14 mouse cellular contexts compared by ENCODE assay signal in genomic region chr17:87872286-87872685, GRCm38 (mm10). TPM values are rescaled to one million over a fixed set of nuclear protein-coding genes. Genes with fewer than 3 reads are reported as not detected.
DNase-seq lines count a peak whose midpoint lies in the region; ATAC-seq lines count a peak whose summit lies in the region.
"Had no signal": no experiment of that assay in that cellular context is flagged by ENCODE, and none has a peak within 500 bp of the region (broad histone marks: within the 10 kb centered on the region; RNA-seq: fewer than 3 reads in every experiment).

No protein-coding gene starts in this region.

- 33% methylated on average over 4 of the region's 4 CpGs for WGBS in hindbrain, embryonic 12.5 days
- 37% methylated on average over 4 of the region's 4 CpGs for WGBS in hindbrain, embryonic 10.5 days
- 6% methylated on average over 4 of the region's 4 CpGs for WGBS in forebrain, embryonic 15.5 days
- WGBS in neural tube, embryonic 13.5 days: 16% methylated on average over 4 of the region's 4 CpGs

- no peak for DNase-seq in hindbrain, embryonic 10.5 days (ENCODE audit: low spot score)
- peak; percentile 98 for DNase-seq in cerebellum, adult 11-12 months
- no peak for DNase-seq in lung, postnatal 14 days
- no peak for DNase-seq in Muller cell, postnatal 12 days (ENCODE audit: inconsistent ontology term)
- no peak for DNase-seq in right cerebral cortex, postnatal 36 days (ENCODE audit: low spot score in 2 of 2)
- DNase-seq: gastrocnemius, adult 2 months; heart, postnatal 14 days; lung, postnatal 36 days; right cerebral cortex, postnatal 4 days had no signal

- no peak overlapping the region for H3K4me2 ChIP-seq in hindbrain, embryonic 12.5 days (replicated peaks)
- H3K4me2 ChIP-seq in forebrain, embryonic 15.5 days (replicated peaks): no peak overlapping the region
- no peak overlapping the region for H3K4me2 ChIP-seq in neural tube, embryonic 13.5 days
- H3K4me2 ChIP-seq: kidney, embryonic 15.5 days; limb, embryonic 15.5 days had no signal

- H3K9me3 ChIP-seq in hindbrain, embryonic 12.5 days (replicated peaks): no peaks in the 10 kb centered on the region
- no peaks in the 10 kb centered on the region for H3K9me3 ChIP-seq in hindbrain, embryonic 10.5 days
- no peaks in the 10 kb centered on the region for H3K9me3 ChIP-seq in forebrain, embryonic 15.5 days
- H3K9me3 ChIP-seq in neural tube, embryonic 13.5 days: no peaks in the 10 kb centered on the region
- H3K9me3 ChIP-seq: kidney, embryonic 15.5 days; limb, embryonic 15.5 days had no signal

- peaks cover 14% of the 10 kb centered on the region for H3K4me1 ChIP-seq in hindbrain, embryonic 12.5 days
- H3K4me1 ChIP-seq in hindbrain, embryonic 10.5 days (replicated peaks): peaks cover 16% of the 10 kb centered on the region
- peaks cover 9% of the 10 kb centered on the region for H3K4me1 ChIP-seq in forebrain, embryonic 15.5 days
- peaks cover 19% of the 10 kb centered on the region for H3K4me1 ChIP-seq in neural tube, embryonic 13.5 days (replicated peaks)

- H3K36me3 ChIP-seq in hindbrain, embryonic 12.5 days: no peaks in the 10 kb centered on the region
- H3K36me3 ChIP-seq in hindbrain, embryonic 10.5 days: no peaks in the 10 kb centered on the region
- H3K36me3 ChIP-seq in forebrain, embryonic 15.5 days: no peaks in the 10 kb centered on the region
- no peaks in the 10 kb centered on the region for H3K36me3 ChIP-seq in neural tube, embryonic 13.5 days
- H3K36me3 ChIP-seq: kidney, embryonic 15.5 days; limb, embryonic 15.5 days had no signal

- H3K4me3 ChIP-seq in hindbrain, embryonic 12.5 days: no peak overlapping the region
- H3K4me3 ChIP-seq in hindbrain, embryonic 10.5 days: no peak overlapping the region
- no peak overlapping the region for H3K4me3 ChIP-seq in forebrain, embryonic 15.5 days
- H3K4me3 ChIP-seq in neural tube, embryonic 13.5 days: no peak overlapping the region
- H3K4me3 ChIP-seq: gastrocnemius, adult 2 months; kidney, embryonic 15.5 days; limb, embryonic 15.5 days had no signal

- ATAC-seq in hindbrain, embryonic 12.5 days (ENCODE audit: low FRiP score): 0 out of 2 replicates have a peak, but pooled peaks have one; percentile 44
- 0 out of 2 replicates have a peak, but pooled peaks have one; percentile 28 for ATAC-seq in forebrain, embryonic 15.5 days (replicated peaks)
- ATAC-seq in neural tube, embryonic 13.5 days (ENCODE audit: low read depth): peak; percentile 71

- no peak overlapping the region for H3K27ac ChIP-seq in hindbrain, embryonic 12.5 days
- H3K27ac ChIP-seq in hindbrain, embryonic 10.5 days: no peak overlapping the region
- H3K27ac ChIP-seq in forebrain, embryonic 15.5 days (replicated peaks): no peak overlapping the region
- H3K27ac ChIP-seq in neural tube, embryonic 13.5 days (replicated peaks): peak overlapping the region; percentile 52
- H3K27ac ChIP-seq: gastrocnemius, adult 2 months; kidney, embryonic 15.5 days; limb, embryonic 15.5 days had no signal

- H3K27me3 ChIP-seq in hindbrain, embryonic 12.5 days: peaks cover 16% of the 10 kb centered on the region
- H3K27me3 ChIP-seq in hindbrain, embryonic 10.5 days (ENCODE audit: insufficient read depth, poor library complexity, severe bottlenecking): peaks cover 36% of the 10 kb centered on the region
- no peaks in the 10 kb centered on the region for H3K27me3 ChIP-seq in forebrain, embryonic 15.5 days
- H3K27me3 ChIP-seq in neural tube, embryonic 13.5 days: no peaks in the 10 kb centered on the region; the same call in 1 of the 2 replicates
- H3K27me3 ChIP-seq: kidney, embryonic 15.5 days; limb, embryonic 15.5 days had no signal

- H3K9ac ChIP-seq in hindbrain, embryonic 12.5 days: no peak overlapping the region
- H3K9ac ChIP-seq in forebrain, embryonic 15.5 days (replicated peaks): no peak overlapping the region
- no peak overlapping the region for H3K9ac ChIP-seq in neural tube, embryonic 13.5 days
- H3K9ac ChIP-seq: kidney, embryonic 15.5 days; limb, embryonic 15.5 days had no signal

RNA-seq across cellular contexts. Expression of gene Rpl36-ps4, which starts 48.5 kb away (rescaled TPM):
- polyA plus RNA-seq in hindbrain, embryonic 12.5 days (2016; fragmentation: Nextera tagmentation; extraction: Ambion mirVana): not detected in 2 replicates
- polyA plus RNA-seq in hindbrain, embryonic 10.5 days (2016; fragmentation: Nextera tagmentation; extraction: Ambion mirVana): not detected in 2 replicates
- polyA plus RNA-seq in forebrain, embryonic 15.5 days (2015; fragmentation: Nextera tagmentation; extraction: Ambion mirVana): not detected in 2 replicates
- not detected in 2 replicates for polyA plus RNA-seq in neural tube, embryonic 13.5 days (2015; fragmentation: Nextera tagmentation; extraction: Ambion mirVana)
- polyA plus RNA-seq: kidney, embryonic 15.5 days; limb, embryonic 15.5 days had no signal
